Mouse (Mus musculus): ENCODE data around the gene Bend3. TPM values are rescaled to one million over a fixed set of nuclear protein-coding genes. Genes with fewer than 3 reads are reported as not detected.

The Bend3 gene
- total RNA-seq (2014; rRNA removed) (1.3 and 1.5 TPM in 2 replicates), polyA plus RNA-seq (2012; rRNA removed) (1.8 and 2.1 TPM in 2 replicates)

GRCm38 (mm10) chr10:43478751-43479435 is at the start of gene Bend3:
Bend3 (plus strand) TSS chr10:43478831.
- TF ChIP-seq POLR2A (IDR thresholded peaks at IDR 0.05; ENCODE audit: extremely low read depth, insufficient read depth, low read length) (no peak), CTCF (IDR thresholded peaks at IDR 0.05; ENCODE audit: low read depth, low read length) (no peak)
- Histone ChIP-seq H3K4me3 (ENCODE audit: insufficient read depth, low read depth, low read length) (peak within 1 kb of the TSS; percentile 72), H3K36me3 (ENCODE audit: control insufficient read depth, insufficient read depth, low read length) (no peaks in the 10 kb centered on the region), H3K27me3 (ENCODE audit: control insufficient read depth, insufficient read depth, low read length) (no peaks in the 10 kb centered on the region), H3K27ac (replicated peaks; ENCODE audit: insufficient read depth, low read depth, low read length) (peak within 1 kb of the TSS; percentile 89), H3K79me2 (ENCODE audit: control insufficient read depth, insufficient read depth, low read length) (peaks cover 9% of the 10 kb centered on the region; the same call in 1 of the 2 replicates), H3K9ac (ENCODE audit: low read depth, low read length) (peak within 1 kb of the TSS; percentile 94), H3K4me1 (ENCODE audit: control insufficient read depth, insufficient read depth, low read length) (peaks cover 6% of the 10 kb centered on the region)
- no peak for DNase-seq (ENCODE audit: extremely low read depth, low read depth, low spot score)
- WGBS: 2% methylated on average over 81 of the region's 101 CpGs

DNA sequence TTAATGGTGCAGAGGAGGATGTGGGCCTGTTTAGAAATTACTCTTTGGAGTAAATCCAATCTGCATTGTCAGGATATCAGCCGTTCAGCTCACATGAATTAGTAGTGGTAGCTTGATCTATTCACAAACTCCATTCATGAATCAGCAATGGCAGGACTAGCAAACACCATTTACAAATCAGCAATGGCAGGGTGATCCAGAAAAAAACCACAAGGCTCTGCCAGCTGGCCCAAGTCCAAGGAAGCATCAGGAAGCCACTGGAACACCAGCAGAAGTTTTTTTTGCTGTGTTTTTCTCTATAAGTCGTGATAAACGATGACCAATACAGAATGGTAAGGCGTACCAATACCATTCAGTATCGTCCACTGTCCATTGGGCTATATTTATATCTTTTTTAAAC is 48.0 kb upstream of the Bend3 start:
- Histone ChIP-seq H3K4me3 (ENCODE audit: insufficient read depth, low read depth, low read length) (no peak overlapping the region), H3K27me3 (ENCODE audit: control insufficient read depth, insufficient read depth, low read length) (no peaks in the 10 kb centered on the region), H3K4me1 (ENCODE audit: control insufficient read depth, insufficient read depth, low read length) (no peaks in the 10 kb centered on the region), H3K27ac (replicated peaks; ENCODE audit: insufficient read depth, low read depth, low read length) (no peak overlapping the region), H3K36me3 (ENCODE audit: control insufficient read depth, insufficient read depth, low read length) (no peaks in the 10 kb centered on the region), H3K79me2 (ENCODE audit: control insufficient read depth, insufficient read depth, low read length) (no peaks in the 10 kb centered on the region), H3K9ac (ENCODE audit: low read depth, low read length) (no peak overlapping the region)
- 89% methylated on average over 5 of the region's 5 CpGs for WGBS
- TF ChIP-seq POLR2A (IDR thresholded peaks at IDR 0.05; ENCODE audit: extremely low read depth, insufficient read depth, low read length): no peak
- peak; percentile 27 for DNase-seq (ENCODE audit: extremely low read depth, low read depth, low spot score)

- no peak for DNase-seq (ENCODE audit: extremely low read depth, low read depth, low spot score)
- H3K36me3 ChIP-seq (ENCODE audit: control insufficient read depth, insufficient read depth, low read length): no peaks in the 10 kb centered on the region
- no peak overlapping the region for H3K27ac ChIP-seq (replicated peaks; ENCODE audit: insufficient read depth, low read depth, low read length)
- H3K4me3 ChIP-seq (ENCODE audit: insufficient read depth, low read depth, low read length): no peak overlapping the region
- WGBS: 83% methylated on average over 4 of the region's 4 CpGs
- no peaks in the 10 kb centered on the region for H3K79me2 ChIP-seq (ENCODE audit: control insufficient read depth, insufficient read depth, low read length)
- H3K4me1 ChIP-seq (ENCODE audit: control insufficient read depth, insufficient read depth, low read length): no peaks in the 10 kb centered on the region
- TF ChIP-seq CTCF (IDR thresholded peaks at IDR 0.05; ENCODE audit: low read depth, low read length) (no peak), POLR2A (IDR thresholded peaks at IDR 0.05; ENCODE audit: extremely low read depth, insufficient read depth, low read length) (no peak)
- H3K27me3 ChIP-seq (ENCODE audit: control insufficient read depth, insufficient read depth, low read length): no peaks in the 10 kb centered on the region
- no peak overlapping the region for H3K9ac ChIP-seq (ENCODE audit: low read depth, low read length)
These were observed 44.3 kb upstream of the Bend3 start for GRCm38 (mm10) chr10:43434326-43434725.

GRCm38 (mm10) chr10:43435757-43436156 is 42.9 kb upstream of the Bend3 start:
- 95% methylated on average over 3 of the region's 3 CpGs for WGBS
- no peak overlapping the region for H3K9ac ChIP-seq (ENCODE audit: low read depth, low read length)
- no peaks in the 10 kb centered on the region for H3K79me2 ChIP-seq (ENCODE audit: control insufficient read depth, insufficient read depth, low read length)
- peak; percentile 25; the same call in 1 of the 2 replicates for TF ChIP-seq CTCF (IDR thresholded peaks at IDR 0.05; ENCODE audit: low read depth, low read length)
- no peak for TF ChIP-seq POLR2A (IDR thresholded peaks at IDR 0.05; ENCODE audit: extremely low read depth, insufficient read depth, low read length)
- no peak for DNase-seq (ENCODE audit: extremely low read depth, low read depth, low spot score)
- H3K27me3 ChIP-seq (ENCODE audit: control insufficient read depth, insufficient read depth, low read length): no peaks in the 10 kb centered on the region
- no peaks in the 10 kb centered on the region for H3K36me3 ChIP-seq (ENCODE audit: control insufficient read depth, insufficient read depth, low read length)
- H3K4me1 ChIP-seq (ENCODE audit: control insufficient read depth, insufficient read depth, low read length): peaks cover 3% of the 10 kb centered on the region; the same call in 1 of the 2 replicates
- no peak overlapping the region for H3K4me3 ChIP-seq (ENCODE audit: insufficient read depth, low read depth, low read length)
- no peak overlapping the region for H3K27ac ChIP-seq (replicated peaks; ENCODE audit: insufficient read depth, low read depth, low read length)

DNA sequence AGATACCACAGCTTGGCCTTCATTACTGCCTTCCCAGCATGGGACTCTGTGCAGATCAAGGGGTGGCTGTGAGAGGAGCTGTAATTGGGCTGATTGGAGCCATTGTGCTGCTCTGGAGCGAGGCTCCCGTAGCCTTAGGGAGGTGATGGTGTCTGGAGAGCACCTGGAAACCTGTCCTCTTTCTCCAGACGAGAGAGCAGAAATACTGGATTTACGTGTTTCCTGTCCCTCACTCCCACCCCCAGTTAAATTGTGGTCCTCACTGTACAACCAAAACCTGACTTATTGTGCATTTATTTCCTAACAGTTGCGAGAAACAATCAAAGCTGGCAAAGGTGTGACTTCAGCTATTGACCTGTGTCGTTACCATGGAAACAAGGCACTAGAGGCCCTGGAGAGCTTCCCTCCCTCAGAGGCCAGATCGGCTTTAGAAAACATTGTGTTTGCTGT is 39.1 kb upstream of the Bend3 start:
- Histone ChIP-seq H3K27me3 (ENCODE audit: control insufficient read depth, insufficient read depth, low read length) (no peaks in the 10 kb centered on the region), H3K79me2 (ENCODE audit: control insufficient read depth, insufficient read depth, low read length) (no peaks in the 10 kb centered on the region), H3K27ac (replicated peaks; ENCODE audit: insufficient read depth, low read depth, low read length) (no peak overlapping the region), H3K36me3 (ENCODE audit: control insufficient read depth, insufficient read depth, low read length) (no peaks in the 10 kb centered on the region), H3K4me3 (ENCODE audit: insufficient read depth, low read depth, low read length) (no peak overlapping the region), H3K4me1 (ENCODE audit: control insufficient read depth, insufficient read depth, low read length) (peaks cover 9% of the 10 kb centered on the region), H3K9ac (ENCODE audit: low read depth, low read length) (no peak overlapping the region)
- TF ChIP-seq CTCF (IDR thresholded peaks at IDR 0.05; ENCODE audit: low read depth, low read length) (no peak), POLR2A (IDR thresholded peaks at IDR 0.05; ENCODE audit: extremely low read depth, insufficient read depth, low read length) (no peak)
- DNase-seq (ENCODE audit: extremely low read depth, low read depth, low spot score): peak; percentile 73
- WGBS: 47% methylated on average over 7 of the region's 7 CpGs

DNA sequence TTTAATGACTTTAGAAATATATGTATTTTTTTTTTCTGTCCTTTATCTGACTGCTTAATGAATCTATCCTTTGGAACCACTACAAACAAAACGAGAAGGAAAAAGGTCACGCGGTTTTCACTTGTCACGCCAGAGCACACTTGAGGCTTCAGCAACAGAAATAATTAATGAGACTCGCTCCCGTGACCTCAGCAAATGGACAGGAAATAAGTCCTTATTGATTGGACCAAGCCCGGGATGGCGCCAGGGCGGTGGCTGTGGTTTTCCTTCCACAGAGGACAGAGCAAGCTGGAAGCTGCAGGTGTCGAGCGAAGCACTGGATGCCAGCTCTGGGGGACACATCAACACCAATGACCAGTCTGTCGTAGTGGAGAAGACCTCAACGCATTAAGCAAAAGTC is 38.6 kb upstream of the Bend3 start:
- peak; percentile 54 for DNase-seq (ENCODE audit: extremely low read depth, low read depth, low spot score)
- Histone ChIP-seq H3K79me2 (ENCODE audit: control insufficient read depth, insufficient read depth, low read length) (no peaks in the 10 kb centered on the region), H3K9ac (ENCODE audit: low read depth, low read length) (no peak overlapping the region), H3K4me3 (ENCODE audit: insufficient read depth, low read depth, low read length) (no peak overlapping the region), H3K27ac (replicated peaks; ENCODE audit: insufficient read depth, low read depth, low read length) (no peak overlapping the region), H3K4me1 (ENCODE audit: control insufficient read depth, insufficient read depth, low read length) (peaks cover 9% of the 10 kb centered on the region), H3K36me3 (ENCODE audit: control insufficient read depth, insufficient read depth, low read length) (no peaks in the 10 kb centered on the region), H3K27me3 (ENCODE audit: control insufficient read depth, insufficient read depth, low read length) (no peaks in the 10 kb centered on the region)
- TF ChIP-seq POLR2A (IDR thresholded peaks at IDR 0.05; ENCODE audit: extremely low read depth, insufficient read depth, low read length): no peak
- WGBS: 26% methylated on average over 13 of the region's 13 CpGs
